Mouse (Mus musculus): ENCODE measurements at regions not wholly inside any gene's neighbourhood (a gene's known extent, or its start where the extent isn't known, plus 50 kb on each side); places are given as distances from the start of the nearest gene placed in this dataset.

DNA sequence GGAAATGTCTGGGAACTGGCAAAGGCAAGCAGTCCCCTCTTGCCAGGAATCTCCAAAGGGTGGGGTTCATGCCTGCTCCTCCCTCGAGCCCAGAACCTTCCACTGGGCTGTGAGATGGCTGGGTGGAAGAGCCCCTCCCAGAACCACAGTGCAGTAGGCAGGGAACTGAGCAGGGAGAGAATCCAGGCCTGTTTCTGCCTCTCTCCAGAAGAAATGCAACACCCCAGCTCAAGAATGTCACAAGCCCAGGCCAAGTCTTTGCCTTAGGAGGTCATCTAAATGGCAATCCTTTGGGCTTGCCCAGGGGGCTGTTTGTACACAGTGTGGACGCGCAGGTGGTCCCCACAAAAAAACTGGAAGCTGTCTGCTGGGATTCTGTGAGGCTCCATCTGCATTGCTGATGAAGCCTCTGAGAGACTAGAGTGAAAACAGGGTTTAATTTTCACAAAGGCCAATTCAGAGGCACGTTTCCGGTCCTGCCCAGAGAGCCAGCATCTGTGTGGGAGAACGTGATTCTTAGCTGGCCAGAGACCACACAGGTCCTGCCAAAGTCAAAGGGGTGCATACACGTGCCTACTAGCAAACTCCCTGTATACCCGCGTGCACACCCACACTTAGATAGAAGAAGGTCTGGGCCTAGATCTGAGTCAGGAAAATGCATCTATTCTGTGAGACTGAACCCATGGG lies 129.0 kb downstream of the Hmg20a start:
- DNase-seq (ENCODE audit: low spot score): no peak

GRCm38 (mm10) chr9:56549774-56550173 lies 131.4 kb downstream of the Hmg20a start:
- DNase-seq (ENCODE audit: low spot score): no peak

- no peak for DNase-seq (ENCODE audit: low spot score)
Observed at GRCm38 (mm10) chr9:56550178-56550577, 131.8 kb downstream of the Hmg20a start.

DNA sequence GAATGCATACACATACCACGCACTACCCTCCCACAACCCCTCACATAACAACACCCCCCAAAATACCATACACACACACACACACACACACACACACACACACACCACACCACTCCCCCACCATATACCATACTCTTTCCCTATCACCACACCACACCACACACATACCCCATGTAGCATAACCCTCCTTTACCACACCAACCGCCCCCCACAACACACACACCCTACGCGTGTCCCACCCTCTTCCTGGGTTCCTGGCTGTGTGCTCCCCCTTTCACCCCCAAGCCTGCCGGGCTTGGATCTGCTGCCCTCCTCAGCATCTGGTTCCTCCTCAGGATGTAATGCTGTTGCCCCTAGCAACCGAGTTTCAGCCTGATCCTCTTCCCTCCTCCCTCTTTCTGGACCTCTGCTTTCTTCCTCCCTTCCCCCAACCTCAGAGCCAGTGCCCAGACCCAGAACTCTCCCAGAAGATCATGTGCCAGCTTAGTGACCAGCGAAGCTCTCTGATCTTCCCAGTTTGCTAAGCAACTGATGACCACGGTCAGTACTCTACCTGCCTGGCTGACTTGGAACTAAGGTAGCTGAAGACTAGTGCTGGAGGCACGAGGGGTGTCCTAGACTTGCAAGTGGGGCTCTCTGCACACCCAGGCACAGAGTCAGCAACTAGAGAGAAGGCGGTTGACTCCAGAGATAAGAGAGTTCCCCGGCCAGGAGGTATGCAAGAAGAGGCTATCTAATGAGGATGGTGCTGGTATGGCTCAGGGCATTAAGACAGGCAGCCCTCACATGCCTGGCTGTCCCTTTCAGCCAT lies 133.2 kb downstream of the Hmg20a start:
- peak; percentile 33 for DNase-seq (ENCODE audit: low spot score)

DNA sequence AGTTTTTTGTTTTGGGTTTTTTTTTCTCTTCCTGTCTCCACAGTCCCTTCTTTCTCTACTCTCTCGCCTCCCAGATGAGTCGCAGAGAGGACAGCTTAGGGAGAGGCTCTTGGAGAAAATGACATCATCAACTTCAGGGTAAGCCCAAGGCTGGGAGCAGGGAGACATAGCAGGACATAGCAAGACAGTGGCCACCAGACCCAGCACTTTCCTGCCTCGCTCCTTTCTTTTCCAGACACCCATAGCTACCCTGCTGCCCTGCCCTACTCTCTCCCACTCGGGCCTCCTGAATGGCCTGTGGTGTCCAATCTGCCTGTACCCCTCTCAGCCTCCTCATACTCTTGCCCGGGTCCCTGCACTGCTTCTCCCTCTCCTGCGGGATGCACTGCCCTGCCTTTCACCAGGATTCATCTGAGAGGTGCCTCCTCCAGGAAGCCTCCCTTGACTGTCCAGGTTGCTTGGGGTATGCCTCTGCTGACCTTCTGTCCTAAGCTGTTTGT lies 133.8 kb downstream of the Hmg20a start:
- no peak for DNase-seq (ENCODE audit: low spot score)

- DNase-seq (ENCODE audit: low spot score): peak; percentile 77
Observed at GRCm38 (mm10) chr9:56552766-56553165, 134.4 kb downstream of the Hmg20a start.

- DNase-seq (ENCODE audit: low spot score): no peak
Observed at GRCm38 (mm10) chr9:56553626-56554025, 135.2 kb downstream of the Hmg20a start.

DNA sequence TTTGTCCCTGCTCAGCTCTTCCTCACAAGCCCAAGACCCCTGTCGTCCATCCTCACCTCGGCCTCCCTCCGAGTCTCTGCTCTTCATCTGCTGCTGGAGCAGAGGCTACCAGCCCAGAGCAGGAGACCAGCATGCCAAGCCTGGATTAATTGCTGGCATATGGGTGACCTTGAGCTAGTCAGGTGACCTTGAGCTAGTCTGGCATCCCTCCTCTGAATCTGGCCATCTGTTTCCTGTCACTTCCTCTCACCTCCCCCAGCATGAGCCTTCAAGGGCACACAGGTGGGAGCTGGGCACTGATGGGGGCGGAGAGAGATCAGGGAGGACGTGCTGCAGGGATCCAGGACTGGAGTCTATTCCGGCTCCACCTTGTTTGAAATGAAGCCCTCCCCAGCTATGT lies 135.7 kb downstream of the Hmg20a start:
- peak; percentile 27 for DNase-seq (ENCODE audit: low spot score)

DNA sequence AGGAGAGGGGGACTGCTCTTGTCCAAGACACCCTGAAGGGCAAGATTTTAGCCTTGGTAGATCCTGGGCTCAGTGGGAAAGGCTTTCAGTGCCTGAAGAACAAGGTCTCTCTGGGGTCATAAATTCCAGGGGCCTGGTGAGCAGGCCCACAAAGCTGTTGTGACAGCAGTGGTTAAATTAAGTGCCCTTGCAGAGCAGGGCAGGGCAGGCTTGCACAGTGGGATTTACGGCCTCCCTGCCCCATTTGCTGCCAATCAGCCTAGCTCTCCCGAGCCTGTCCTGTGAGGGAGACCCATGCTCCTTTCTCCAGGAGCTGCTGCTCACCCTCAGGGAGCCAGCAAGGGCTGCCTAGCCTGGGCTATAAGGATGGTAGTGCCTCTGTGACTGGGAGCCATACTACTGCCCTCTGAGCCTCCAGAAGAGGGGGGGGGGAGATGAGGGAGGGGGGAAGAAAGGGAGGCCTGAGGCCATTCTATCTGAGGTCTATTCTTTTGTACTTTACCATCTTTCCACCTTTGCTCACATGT lies 141.3 kb downstream of the Hmg20a start:
- peak; percentile 55 for DNase-seq (ENCODE audit: low spot score)

- no peak for DNase-seq (ENCODE audit: low spot score)
Observed at GRCm38 (mm10) chr9:56562440-56562839, 144.0 kb downstream of the Hmg20a start.

DNA sequence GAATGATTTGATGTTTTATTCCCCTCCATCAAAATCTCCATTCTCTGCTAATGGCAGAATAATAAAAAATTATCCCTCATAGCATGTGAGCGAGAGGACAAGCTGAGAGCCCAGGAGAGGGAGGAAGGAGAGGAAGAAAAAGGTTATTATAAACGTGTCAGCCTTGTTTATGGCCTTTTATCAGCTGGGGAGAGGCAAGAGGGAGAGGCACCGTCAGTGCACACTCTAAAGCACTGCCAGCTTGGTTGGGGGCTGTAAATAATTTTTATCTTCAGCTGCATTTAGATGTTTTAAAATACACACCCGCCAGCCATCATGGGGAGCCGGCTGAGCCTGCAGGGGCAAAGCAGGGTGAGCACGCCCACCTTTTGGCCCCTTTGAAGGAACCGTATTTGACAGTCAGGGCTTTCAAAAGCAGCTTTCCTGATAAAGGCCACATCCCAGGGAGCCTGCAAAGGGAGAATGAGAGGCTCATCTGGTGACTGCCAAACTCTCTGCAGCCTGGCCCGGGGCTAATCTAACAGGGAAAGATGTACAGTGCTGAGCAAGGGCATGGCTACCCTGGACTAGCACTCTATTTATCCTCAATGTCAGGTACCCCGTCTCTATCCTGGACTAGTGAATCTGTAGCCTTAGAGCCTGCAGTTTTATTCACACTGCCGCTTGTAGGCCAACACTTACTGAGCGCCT lies 145.8 kb downstream of the Hmg20a start:
- DNase-seq (ENCODE audit: low spot score): peak; percentile 30
